ENCODE assay signal across 8 mouse cellular contexts in genomic region chr2:84679016-84679415, GRCm38 (mm10). TPM values are rescaled to one million over a fixed set of nuclear protein-coding genes. Genes with fewer than 3 reads are reported as not detected.
DNase-seq lines count a peak whose midpoint lies in the region; ATAC-seq lines count a peak whose summit lies in the region.

Gene Tmx2 (minus strand): TSS chr2:84679140.

- peak within 1 kb of the TSS; percentile 100 for H3K4me3 ChIP-seq in lung, embryonic 16.5 days (ENCODE audit: low read length)
- peak within 1 kb of the TSS; percentile 96 for H3K4me3 ChIP-seq in intestine, embryonic 14.5 days (ENCODE audit: low read depth, low read length)

- H3K27ac ChIP-seq in lung, embryonic 16.5 days (ENCODE audit: low read length): peak within 1 kb of the TSS; percentile 81
- H3K27ac ChIP-seq in intestine, embryonic 14.5 days (ENCODE audit: low read depth): no peak within 1 kb of the TSS

- no peaks in the 10 kb centered on the region for H3K9me3 ChIP-seq in lung, embryonic 16.5 days (ENCODE audit: control insufficient read depth, low read length)
- no peaks in the 10 kb centered on the region for H3K9me3 ChIP-seq in intestine, embryonic 14.5 days (ENCODE audit: control insufficient read depth, low read length)

- peak within 1 kb of the TSS; percentile 95 for H3K9ac ChIP-seq in lung, embryonic 16.5 days (ENCODE audit: low read length)
- H3K9ac ChIP-seq in intestine, embryonic 14.5 days (ENCODE audit: low read length): peak within 1 kb of the TSS; percentile 75

- WGBS in lung, embryonic 16.5 days: 15% methylated on average over 8 of the region's 8 CpGs
- WGBS in intestine, embryonic 14.5 days: 14% methylated on average over 8 of the region's 8 CpGs

- no peak for DNase-seq in lung, postnatal 4 days
- no peak for DNase-seq in adrenal gland, postnatal 4 days (ENCODE audit: low spot score in 2 of 2)
- DNase-seq in gastrocnemius, postnatal 36 days: no peak
- DNase-seq in intestine, embryonic 14.5 days (ENCODE audit: low spot score): peak; percentile 48
- no peak for DNase-seq in frontal cortex, postnatal 14 days (ENCODE audit: low spot score in 2 of 2)
- no peak for DNase-seq in right cerebral cortex, postnatal 36 days (ENCODE audit: low spot score in 2 of 2)

- H3K27me3 ChIP-seq in lung, embryonic 16.5 days (ENCODE audit: control insufficient read depth, insufficient read depth, low read depth, low read length): no peaks in the 10 kb centered on the region
- no peaks in the 10 kb centered on the region for H3K27me3 ChIP-seq in intestine, embryonic 14.5 days (replicated peaks; ENCODE audit: control insufficient read depth, insufficient read depth, low read length)

- ATAC-seq in lung, embryonic 16.5 days (ENCODE audit: low read depth): no peak
- no peak for ATAC-seq in intestine, embryonic 14.5 days (replicated peaks; ENCODE audit: low FRiP score, low TSS enrichment, low read depth)
- no peak for ATAC-seq in megakaryocyte, adult 5-6 weeks (ENCODE audit: poor library complexity, severe bottlenecking)

- peak within 1 kb of the TSS; percentile 89 for H3K4me2 ChIP-seq in lung, embryonic 16.5 days (ENCODE audit: low read depth, low read length)
- H3K4me2 ChIP-seq in intestine, embryonic 14.5 days (ENCODE audit: low read length): peak within 1 kb of the TSS; percentile 96

- intact Hi-C loops in gastrocnemius, postnatal 36 days (cut with DNase I): loop anchor here (5.0 kb wide), 1 partner anchor 33 kb away; no protein-coding TSS in a partner anchor

- peaks cover 13% of the 10 kb centered on the region for H3K36me3 ChIP-seq in lung, embryonic 16.5 days (ENCODE audit: control insufficient read depth, insufficient read depth, low read length)
- peaks cover 31% of the 10 kb centered on the region for H3K36me3 ChIP-seq in intestine, embryonic 14.5 days (ENCODE audit: control insufficient read depth, insufficient read depth, low read length)

- peaks cover 13% of the 10 kb centered on the region for H3K4me1 ChIP-seq in lung, embryonic 16.5 days (replicated peaks; ENCODE audit: control insufficient read depth, insufficient read depth, low read length)
- peaks cover 19% of the 10 kb centered on the region for H3K4me1 ChIP-seq in intestine, embryonic 14.5 days (replicated peaks; ENCODE audit: control insufficient read depth, insufficient read depth, low read length)

RNA-seq across cellular contexts. Expression of gene Tmx2, which starts in this region (rescaled TPM):
- 115 and 117 TPM in 2 replicates for polyA plus RNA-seq in lung, embryonic 16.5 days (2015; fragmentation: Nextera tagmentation; extraction: Ambion mirVana)
- total RNA-seq in adrenal gland, postnatal 4 days (2021): 100 to 1,000 TPM; 114 to 116 TPM
- 10 to 100 TPM; 45.8 to 50.2 TPM for total RNA-seq in gastrocnemius, postnatal 36 days (2021)
- polyA plus RNA-seq in intestine, embryonic 14.5 days (2014; fragmentation: Nextera tagmentation; extraction: Ambion mirVana): 131 and 134 TPM in 2 replicates
- 42.4 and 49.0 TPM in 2 replicates for total RNA-seq in megakaryocyte, adult 5-6 weeks (2015)
- 29.4 and 38.5 TPM in 2 replicates for total RNA-seq in megakaryocyte, adult 5-6 weeks (2017)
